Mouse (Mus musculus) heart, postnatal 36 days (tissue): ENCODE measurements around the gene Rapgef4. TPM values are rescaled to one million over a fixed set of nuclear protein-coding genes. Genes with fewer than 3 reads are reported as not detected.

ENCODE experiments used
- DNase-seq, 2 experiments: peaks; one replicate each; pipeline ENCODE4 v3.0.0; 2021 to 2022
- intact Hi-C: fragments of 180-260 bp; cut with DNase I; formaldehyde crosslinking; loops from one replicate; pipeline ENCODE4 v1.15.1; 2025
- total RNA-seq, 2 experiments: library from RNA; stranded (reverse); gene quantifications; 2 replicates each; pipeline ENCODE4 v1.2.3; 2021

The Rapgef4 gene
- total RNA-seq, 2 experiments from 2014 or later: 25.8 to 33.4 TPM

DNA sequence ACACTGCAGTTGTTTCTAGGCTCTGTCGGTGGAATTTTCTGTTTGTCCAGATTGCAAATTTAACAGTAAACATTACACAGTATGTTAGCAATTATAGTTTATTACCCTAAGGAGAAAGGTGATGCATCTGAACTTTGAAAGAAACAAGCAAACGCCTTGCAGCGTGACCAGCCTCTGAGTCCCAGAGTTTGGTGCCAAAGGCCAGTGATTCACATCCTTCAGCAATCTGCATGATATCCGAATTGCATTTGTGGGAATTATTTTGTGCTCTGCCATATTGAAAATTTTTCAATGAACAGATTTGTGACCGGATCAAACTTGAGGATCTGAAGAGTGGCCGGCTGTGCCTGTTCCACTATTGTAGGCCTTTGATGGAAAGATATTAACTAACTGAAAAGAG is 856 bp downstream of the Rapgef4 start:
- intact Hi-C loops: no loop called here
- no peak for DNase-seq

DNA sequence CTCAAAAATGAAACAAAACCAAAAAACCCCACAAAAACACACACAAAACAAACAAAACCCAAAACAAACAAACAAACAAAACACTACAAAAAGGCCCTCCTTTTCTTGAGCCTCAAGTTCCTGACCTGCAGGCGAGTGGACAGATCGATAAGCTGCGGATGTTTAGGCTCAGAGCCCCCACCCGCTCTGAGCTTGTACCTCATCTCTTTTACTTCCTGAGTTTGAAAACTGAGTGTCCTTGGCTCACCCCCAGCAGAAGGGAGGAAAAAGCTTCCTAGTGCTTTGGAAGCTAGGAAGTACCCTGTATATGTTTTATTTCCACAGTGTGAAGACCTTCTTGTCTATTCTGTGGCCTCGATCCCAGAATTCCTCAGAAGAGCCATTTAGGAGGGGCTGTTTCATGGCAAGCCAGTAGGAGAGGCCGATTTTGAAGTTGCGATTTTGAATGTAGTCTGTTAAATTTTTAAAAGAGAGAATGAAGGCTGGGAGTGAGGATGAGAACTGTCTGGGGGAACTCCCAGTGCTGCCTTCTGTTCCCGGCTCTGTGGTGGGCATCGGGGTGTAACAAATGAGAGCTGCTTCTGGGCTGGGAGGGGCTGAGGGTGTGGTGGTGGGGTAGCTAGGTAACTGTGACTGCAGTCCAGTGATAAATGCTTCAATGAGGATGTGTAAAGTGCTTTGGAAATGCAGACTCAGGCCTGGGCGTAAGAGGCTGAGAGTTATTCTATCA is 2.0 kb downstream of the Rapgef4 start:
- DNase-seq: no peak
- intact Hi-C loops: no loop called here

- DNase-seq: no peak
- intact Hi-C loops: no loop called here
These were observed 4.7 kb downstream of the Rapgef4 start for GRCm38 (mm10) chr2:71985730-71986129.

GRCm38 (mm10) chr2:71986276-71986848 is 5.3 kb downstream of the Rapgef4 start:
- no peak for DNase-seq
- intact Hi-C loops: no loop called here

DNA sequence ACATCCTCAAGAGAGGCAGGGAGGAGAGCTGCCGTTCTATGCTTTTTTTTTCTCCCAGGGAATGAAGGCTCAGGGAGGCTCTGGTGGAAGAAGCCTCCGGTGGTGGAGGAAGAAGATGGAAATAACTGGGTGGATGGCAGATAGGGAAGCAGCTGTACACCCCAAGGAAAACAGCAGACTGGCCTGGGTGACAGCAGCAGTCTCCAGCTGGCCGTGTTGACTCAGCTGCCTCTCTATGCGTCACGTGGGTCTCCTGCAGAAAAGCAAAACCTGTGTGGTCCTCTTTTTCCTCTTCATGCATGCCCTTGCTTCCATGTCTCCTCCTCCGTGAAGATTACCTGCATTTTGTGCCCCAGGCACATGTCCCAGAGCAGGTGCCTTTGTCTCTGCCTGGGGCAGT is 7.5 kb downstream of the Rapgef4 start:
- DNase-seq: no peak
- intact Hi-C loops: no loop called here

- no peak for DNase-seq
- intact Hi-C loops: no loop called here
These were observed 11.1 kb downstream of the Rapgef4 start for GRCm38 (mm10) chr2:71992129-71992528.

DNA sequence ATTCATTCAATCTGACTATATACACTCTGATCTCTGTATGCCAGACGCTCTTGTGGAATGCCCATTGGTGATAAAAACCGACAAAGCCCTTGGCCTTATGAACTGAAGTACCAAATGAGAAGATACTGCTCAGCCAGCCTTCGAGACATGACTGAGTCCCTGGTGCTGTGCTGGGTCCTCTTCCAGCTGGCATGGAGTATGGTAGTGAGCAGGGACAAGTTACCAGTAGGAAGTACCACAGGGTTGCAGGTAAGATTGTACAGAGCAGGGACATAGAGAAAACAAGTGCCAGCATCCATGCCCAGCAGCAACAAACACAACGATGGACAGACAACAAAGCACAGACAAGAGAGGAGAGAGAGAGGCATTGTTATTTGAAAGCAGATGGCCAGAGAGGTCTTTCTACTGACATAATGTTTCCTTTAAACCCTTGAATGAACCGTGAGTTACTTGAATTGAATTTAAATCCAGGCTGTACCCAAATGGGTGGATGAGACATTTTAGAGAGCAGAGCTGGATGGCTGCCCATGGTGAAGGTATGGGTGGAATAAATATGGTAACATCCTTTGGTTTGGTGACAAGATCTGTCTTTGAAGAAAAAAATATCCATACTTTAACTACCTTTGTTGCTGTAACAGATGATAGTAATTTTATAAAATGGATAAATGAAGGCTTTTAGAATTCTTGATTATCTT is 12.8 kb downstream of the Rapgef4 start:
- DNase-seq: no peak
- intact Hi-C loops: no loop called here

- intact Hi-C loops: no loop called here
- no peak for DNase-seq
These were observed 17.5 kb downstream of the Rapgef4 start for GRCm38 (mm10) chr2:71998531-71998930.

DNA sequence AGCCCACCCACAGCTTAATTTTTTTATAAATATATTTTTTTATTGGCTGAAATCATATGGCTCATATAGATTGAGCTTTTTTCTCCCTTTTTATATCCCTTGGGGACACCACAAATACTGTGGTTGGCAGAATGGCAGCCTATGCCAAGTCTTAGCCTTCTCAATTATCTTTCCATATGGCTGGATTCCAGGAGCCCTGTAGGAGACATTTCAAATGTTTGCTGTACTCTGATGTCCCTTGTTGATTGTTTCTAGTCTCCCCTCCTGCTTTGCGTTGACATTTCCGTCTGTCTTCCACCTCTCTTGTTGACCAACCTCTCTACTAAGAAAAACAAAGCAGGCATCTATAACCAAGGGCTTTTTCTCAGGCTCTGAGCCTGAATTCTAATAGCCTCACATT is 19.1 kb downstream of the Rapgef4 start:
- intact Hi-C loops: no loop called here
- no peak for DNase-seq

GRCm38 (mm10) chr2:72002843-72003370 is 21.9 kb downstream of the Rapgef4 start:
- intact Hi-C loops: no loop called here
- DNase-seq: no peak

- DNase-seq: no peak
- intact Hi-C loops: no loop called here
These were observed 22.9 kb downstream of the Rapgef4 start for GRCm38 (mm10) chr2:72003756-72004525.

GRCm38 (mm10) chr2:72005051-72005450 is 24.0 kb downstream of the Rapgef4 start:
- no peak for DNase-seq
- intact Hi-C loops: no loop called here

GRCm38 (mm10) chr2:72009446-72010218 is 28.6 kb downstream of the Rapgef4 start:
- DNase-seq: peak in 1 of 2 experiments; percentile 27
- intact Hi-C loops: no loop called here

DNA sequence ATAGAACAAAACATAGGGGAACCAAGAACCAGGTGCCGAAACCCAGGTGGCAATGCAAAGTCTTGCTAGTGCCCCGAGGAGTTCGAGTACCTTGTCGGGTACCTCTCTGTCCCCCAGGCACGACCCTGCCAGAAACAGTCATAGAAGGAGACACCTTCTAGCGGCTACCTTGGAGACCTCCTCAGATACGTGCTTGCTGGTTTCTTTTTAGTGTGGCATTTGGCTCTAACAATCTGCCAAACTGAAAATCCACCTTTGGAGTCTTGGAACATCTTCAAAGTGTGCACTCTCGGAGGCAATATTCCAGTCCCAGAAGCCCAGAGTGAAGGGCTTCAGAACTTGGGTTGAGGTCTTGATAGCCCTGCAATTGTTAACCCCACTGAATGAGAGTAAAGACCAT is 34.3 kb downstream of the Rapgef4 start:
- intact Hi-C loops: no loop called here
- no peak for DNase-seq

- intact Hi-C loops: no loop called here
These were observed 35.0 kb downstream of the Rapgef4 start for GRCm38 (mm10) chr2:72016013-72016412.

DNA sequence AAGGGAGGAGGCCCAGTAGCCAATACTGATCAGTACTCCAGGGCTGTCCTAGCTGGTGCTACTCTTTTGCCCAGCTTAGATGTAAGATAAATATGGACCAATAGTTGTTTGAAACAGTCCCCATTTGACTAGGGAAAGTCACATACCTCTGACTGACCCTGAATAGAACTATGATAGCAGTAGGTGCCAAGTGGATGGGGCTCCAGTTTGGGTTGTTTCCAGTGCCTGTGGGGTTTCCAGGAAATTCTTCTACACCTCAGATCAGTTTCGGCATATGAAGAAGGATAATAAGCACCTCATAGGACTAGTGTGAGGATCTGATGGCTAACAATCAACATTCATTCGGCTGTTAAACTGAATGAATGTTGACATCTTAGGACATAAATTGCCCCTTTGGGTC is 36.1 kb downstream of the Rapgef4 start:
- DNase-seq: no peak
- intact Hi-C loops: no loop called here

More at GRCm38 (mm10) chr2:72016013-72016412, 35.0 kb downstream of the Rapgef4 start:
- no peak for DNase-seq

DNA sequence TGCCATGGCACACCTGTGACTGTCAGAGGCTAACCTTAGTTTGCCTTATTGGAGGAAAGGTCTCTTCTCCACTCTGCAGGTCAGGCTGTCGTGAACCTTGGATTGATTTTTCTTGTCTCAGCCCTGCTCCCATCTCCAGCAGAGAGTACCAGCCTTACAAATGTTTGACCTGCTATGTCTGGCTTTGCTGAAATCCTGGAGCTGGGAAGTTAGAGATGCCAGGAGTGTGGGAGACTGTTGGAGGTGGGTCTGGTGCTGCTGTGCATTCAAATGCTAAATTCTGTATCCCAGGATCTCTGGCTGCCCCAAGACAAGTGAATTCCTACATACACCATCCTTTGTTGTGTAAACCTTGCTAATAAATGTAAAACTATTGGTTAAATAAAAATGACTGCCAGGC is 37.7 kb downstream of the Rapgef4 start:
- intact Hi-C loops: no loop called here

GRCm38 (mm10) chr2:72020755-72021154 is 39.7 kb downstream of the Rapgef4 start:
- DNase-seq: no peak
- intact Hi-C loops: no loop called here

More for the DNA sequence above, 37.7 kb downstream of the Rapgef4 start:
- DNase-seq: no peak

DNA sequence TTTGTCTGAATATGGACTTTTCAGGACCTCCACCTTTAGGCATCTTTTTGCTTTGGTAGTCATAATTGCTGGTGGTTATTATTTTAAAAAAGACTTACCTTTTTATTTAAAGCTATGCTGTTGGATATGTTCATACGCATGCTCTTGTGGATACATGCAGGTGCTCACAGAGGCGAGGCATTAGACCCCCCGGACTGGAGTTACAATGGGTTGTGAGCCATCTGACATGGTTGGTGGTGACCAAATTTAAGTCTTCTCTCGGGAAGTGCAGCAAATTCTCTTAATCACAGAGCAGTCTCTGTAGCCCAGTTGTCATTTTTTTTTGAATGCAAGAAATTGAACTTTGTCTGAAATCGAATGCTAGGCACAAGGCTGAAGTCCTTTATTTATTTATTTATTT is 40.4 kb downstream of the Rapgef4 start:
- intact Hi-C loops: no loop called here
- no peak for DNase-seq

GRCm38 (mm10) chr2:72021845-72022244 is 40.8 kb downstream of the Rapgef4 start:
- intact Hi-C loops: no loop called here
- no peak for DNase-seq
